Mouse (Mus musculus): Measurements from ENCODE around the gene Crebl2.

DNA sequence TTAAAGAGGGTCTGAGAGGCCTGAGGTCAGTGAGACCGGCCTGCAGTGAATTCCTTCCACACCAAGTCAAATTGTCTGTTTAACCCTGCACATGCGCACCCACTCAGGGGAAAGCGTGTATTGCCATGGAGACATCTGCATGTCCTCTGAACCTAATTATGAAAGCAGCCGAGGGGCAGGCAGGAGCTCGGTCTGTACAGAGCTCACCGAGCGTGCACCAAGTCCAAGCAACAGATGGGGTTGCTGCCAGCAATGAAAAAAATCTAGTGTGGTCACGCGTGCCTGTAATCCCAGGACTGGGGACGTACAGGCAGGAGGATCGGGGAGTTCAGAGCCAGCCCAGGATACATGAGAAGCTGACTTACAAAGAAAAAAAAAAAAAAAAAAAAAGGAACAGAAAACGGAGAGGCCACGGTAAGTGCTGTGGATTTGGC lies 32.7 kb downstream of the Crebl2 start:
- TF ChIP-seq CTCF (IDR thresholded peaks at IDR 0.05) (no peak), EP300 (IDR thresholded peaks at IDR 0.05) (no peak)
